Mouse (Mus musculus): Measurements from ENCODE around the gene Pithd1. TPM values are rescaled to one million over a fixed set of nuclear protein-coding genes. Genes with fewer than 3 reads are reported as not detected.

Pithd1 gene
- polyA plus RNA-seq (2015; fragmentation: Nextera tagmentation; extraction: Ambion mirVana), result 57.0 and 58.7 TPM in 2 replicates

DNA sequence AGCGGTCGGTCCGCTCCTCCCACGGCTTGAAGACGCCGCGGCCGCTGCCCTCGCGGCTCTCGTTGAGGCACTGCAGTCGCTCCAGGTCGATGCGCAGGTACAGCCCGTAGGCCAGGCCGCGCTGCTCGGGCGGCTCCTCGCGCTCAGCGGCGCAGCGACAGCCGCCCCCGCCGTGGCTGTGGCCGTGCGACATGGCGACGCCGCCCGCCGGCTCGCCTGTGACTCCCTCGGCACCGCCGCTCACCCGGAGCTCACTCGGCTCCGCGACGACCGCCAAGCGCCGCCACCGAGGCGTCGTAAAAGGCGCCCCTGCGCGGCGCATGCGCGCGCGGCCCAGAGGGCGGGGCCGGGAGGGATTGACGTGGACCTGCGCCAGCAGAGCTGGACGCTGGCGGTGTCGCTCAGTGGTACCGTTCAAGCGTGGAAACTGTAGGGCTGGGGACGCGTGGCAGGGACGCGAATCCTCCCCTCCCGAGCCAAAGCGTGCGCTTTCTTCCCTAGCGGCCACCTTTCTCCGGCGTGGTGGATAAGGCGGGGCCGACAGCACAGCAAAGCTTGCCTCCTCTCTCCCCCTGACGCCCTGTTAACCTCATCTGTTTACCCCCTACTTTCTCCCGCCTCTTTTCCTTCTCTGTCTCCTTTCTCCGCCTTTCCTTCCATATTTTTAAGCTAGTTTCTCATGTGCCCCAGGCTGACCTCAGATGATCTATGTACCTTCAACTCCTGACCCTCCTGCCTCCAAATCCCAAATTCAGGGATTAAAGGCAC lies at the start of gene Pithd1:
TSS of gene Pithd1 (minus strand) at position 322 of the 768 bp plus-strand sequence.
- ATAC-seq (ENCODE audit: low FRiP score, low read depth), result peak; percentile 87
- Histone ChIP-seq H3K27ac (peak within 1 kb of the TSS; percentile 81), H3K4me2 (replicated peaks) (peak within 1 kb of the TSS; percentile 90), H3K27me3 (no peaks in the 10 kb centered on the region), H3K4me3 (peak within 1 kb of the TSS; percentile 96), H3K9ac (peak within 1 kb of the TSS; percentile 96), H3K36me3 (peaks cover 37% of the 10 kb centered on the region), H3K4me1 (peaks cover 16% of the 10 kb centered on the region), H3K9me3 (no peaks in the 10 kb centered on the region)
- under 1% methylated on average over 71 of the region's 81 CpGs for WGBS

DNA sequence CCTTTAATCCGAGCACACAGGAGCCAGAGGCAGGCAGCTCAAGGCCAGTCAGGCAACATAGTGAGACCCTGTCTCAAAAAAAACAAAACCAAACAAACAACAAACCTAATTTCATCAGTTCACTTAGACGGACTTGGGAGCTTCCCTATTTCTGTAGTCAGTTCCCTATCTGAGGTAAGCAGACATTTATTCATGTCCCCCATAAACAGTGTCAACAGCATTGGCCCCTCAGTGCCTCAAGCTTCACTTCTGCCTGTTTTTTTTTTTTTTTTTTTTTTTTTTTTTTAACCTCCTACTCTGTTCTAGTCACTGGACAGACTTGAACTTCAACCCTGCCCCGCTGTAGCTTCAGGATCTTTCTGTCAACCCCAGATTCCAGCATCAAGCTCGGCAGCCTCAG lies 48.0 kb upstream of the Pithd1 start:
- no peaks in the 10 kb centered on the region for H3K36me3 ChIP-seq
- WGBS, result 80% methylated on average over 4 of the region's 4 CpGs
- H3K4me3 ChIP-seq, result no peak overlapping the region
- no peaks in the 10 kb centered on the region for H3K9me3 ChIP-seq
- no peak overlapping the region for H3K27ac ChIP-seq
- ATAC-seq (ENCODE audit: low FRiP score, low read depth), result no peak
- H3K4me1 ChIP-seq, result peaks cover 4% of the 10 kb centered on the region; the same call in 1 of the 2 replicates
- no peaks in the 10 kb centered on the region for H3K27me3 ChIP-seq
- H3K9ac ChIP-seq, result no peak overlapping the region
- H3K4me2 ChIP-seq (replicated peaks), result no peak overlapping the region

DNA sequence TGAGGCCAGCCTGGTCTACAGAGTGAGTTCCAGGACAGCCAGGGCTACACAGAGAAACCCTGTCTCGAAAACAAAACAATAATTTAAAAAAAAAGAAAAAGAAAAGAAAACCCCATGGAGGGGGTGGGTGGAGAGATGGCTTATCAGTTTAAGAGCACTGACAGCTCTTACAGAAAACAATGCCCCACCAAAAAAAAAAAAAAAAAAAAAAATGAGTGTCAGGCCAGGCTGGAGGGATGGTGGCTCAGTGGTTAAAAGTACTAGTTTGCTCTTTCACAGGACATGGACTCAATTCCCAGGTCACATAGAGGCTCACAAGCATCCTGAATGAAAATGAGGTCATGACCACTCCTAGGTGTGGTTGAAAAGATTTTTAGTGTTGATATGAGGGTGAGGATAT lies 46.2 kb upstream of the Pithd1 start:
- H3K9ac ChIP-seq, result no peak overlapping the region
- no peak overlapping the region for H3K27ac ChIP-seq
- no peaks in the 10 kb centered on the region for H3K9me3 ChIP-seq
- H3K36me3 ChIP-seq, result no peaks in the 10 kb centered on the region
- no peak overlapping the region for H3K4me3 ChIP-seq
- ATAC-seq (ENCODE audit: low FRiP score, low read depth), result no peak
- WGBS, result 52% methylated on average over 1 of the region's 1 CpGs
- no peak overlapping the region for H3K4me2 ChIP-seq (replicated peaks)
- no peaks in the 10 kb centered on the region for H3K27me3 ChIP-seq
- H3K4me1 ChIP-seq, result peaks cover 4% of the 10 kb centered on the region; the same call in 1 of the 2 replicates

DNA sequence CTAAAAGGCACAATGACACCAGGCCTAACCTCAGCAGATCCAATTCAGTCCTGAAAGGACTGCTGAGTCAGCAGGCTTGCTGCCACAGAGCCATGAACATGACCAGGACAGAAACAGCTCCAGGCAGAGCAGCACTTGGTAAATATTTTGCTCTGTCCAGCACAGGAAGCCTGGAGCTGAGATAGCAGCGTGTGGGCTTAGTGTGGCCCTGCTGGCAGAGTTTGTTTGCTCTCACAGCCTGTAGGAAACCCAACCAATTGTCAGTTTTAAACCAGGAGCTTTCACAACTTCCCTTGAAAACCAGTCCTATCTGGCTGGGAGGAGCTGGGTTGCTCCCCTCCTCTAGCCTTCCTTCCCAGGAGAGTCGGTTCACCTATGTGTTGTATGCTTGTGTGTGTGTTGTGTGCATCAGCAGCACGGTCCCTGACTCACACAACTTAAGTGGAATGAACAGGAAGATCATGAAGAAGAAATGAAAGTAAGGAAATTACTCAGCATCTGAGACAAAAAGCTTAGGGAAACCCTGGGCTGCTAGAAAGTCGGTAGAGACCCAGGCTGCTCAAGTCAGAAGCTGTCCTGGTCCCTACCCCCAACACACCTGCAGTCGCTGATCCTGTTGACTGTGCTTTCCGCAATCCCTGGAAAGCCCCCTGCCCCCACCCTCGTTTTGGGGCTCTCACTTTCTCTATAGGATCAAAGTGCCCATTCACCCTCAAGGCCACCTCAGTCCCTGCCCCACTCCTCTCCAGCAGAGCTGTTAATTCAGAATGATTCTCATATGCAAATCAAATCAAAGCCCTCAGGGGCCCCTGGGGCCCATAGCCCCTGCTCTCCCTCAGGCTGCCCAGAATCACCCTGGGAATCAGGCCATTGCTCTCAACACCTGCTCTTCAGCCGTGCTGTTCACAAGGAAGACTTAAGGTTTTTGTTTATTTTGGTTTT lies 44.2 kb upstream of the Pithd1 start:
- Histone ChIP-seq H3K4me1 (peaks cover 4% of the 10 kb centered on the region; the same call in 1 of the 2 replicates), H3K9me3 (no peaks in the 10 kb centered on the region), H3K27me3 (no peaks in the 10 kb centered on the region), H3K4me3 (no peak overlapping the region), H3K4me2 (replicated peaks) (no peak overlapping the region), H3K27ac (no peak overlapping the region), H3K9ac (peak overlapping the region; percentile 35; the same call in 1 of the 2 replicates), H3K36me3 (no peaks in the 10 kb centered on the region)
- WGBS, result 11% methylated on average over 8 of the region's 8 CpGs
- no peak for ATAC-seq (ENCODE audit: low FRiP score, low read depth)

DNA sequence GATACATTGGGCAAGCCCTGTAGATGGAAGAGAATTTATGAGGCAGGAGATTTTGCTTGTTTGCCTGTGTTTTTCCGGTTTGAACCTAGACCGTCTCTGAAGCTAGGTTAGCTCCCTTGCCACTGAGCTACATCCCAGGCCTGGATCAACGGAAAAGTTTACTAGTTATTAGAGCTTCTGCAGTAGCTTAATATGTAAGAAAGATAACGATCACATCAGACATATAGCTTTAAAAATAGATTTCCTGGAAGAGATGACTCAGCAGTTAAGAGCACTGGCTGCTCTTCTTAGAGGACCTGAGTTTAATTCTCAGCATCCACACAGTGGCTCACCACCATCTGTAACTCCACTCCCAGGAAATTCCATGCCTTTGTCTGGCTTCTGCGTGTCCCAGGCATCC lies 41.6 kb upstream of the Pithd1 start:
- no peak overlapping the region for H3K27ac ChIP-seq
- H3K4me2 ChIP-seq (replicated peaks), result no peak overlapping the region
- no peak overlapping the region for H3K4me3 ChIP-seq
- H3K36me3 ChIP-seq, result no peaks in the 10 kb centered on the region
- WGBS, result 83% methylated on average over 5 of the region's 5 CpGs
- no peak overlapping the region; the same call in 1 of the 2 replicates for H3K9ac ChIP-seq
- H3K4me1 ChIP-seq, result peaks cover 4% of the 10 kb centered on the region; the same call in 1 of the 2 replicates
- H3K27me3 ChIP-seq, result no peaks in the 10 kb centered on the region
- no peaks in the 10 kb centered on the region for H3K9me3 ChIP-seq
- no peak for ATAC-seq (ENCODE audit: low FRiP score, low read depth)

DNA sequence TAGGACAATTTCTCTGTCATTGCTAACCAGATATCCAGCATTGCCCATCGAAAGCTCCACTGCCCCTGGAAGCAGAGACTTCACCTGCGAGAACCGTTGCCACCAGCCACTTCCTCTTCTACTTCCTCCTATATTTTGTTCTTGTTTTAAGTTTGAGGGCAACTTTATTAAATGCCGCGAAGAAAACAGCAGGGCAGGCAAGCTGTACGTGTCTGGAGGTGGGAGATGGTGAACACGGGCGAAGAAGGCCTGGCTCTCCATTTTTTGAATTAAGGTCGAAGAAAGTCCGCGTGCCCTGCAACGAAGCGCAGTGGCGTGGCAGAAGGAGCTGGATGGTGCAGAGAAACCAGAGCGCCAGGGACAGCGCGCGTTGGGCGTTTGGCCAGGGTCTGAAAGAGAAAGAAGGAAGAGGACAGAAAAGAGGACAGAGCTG lies 41.1 kb upstream of the Pithd1 start:
- no peaks in the 10 kb centered on the region for H3K27me3 ChIP-seq
- H3K27ac ChIP-seq, result no peak overlapping the region
- H3K36me3 ChIP-seq, result no peaks in the 10 kb centered on the region
- H3K9ac ChIP-seq, result no peak overlapping the region; the same call in 1 of the 2 replicates
- H3K4me2 ChIP-seq (replicated peaks), result no peak overlapping the region
- ATAC-seq (ENCODE audit: low FRiP score, low read depth), result no peak
- H3K9me3 ChIP-seq, result no peaks in the 10 kb centered on the region
- 90% methylated on average over 19 of the region's 19 CpGs for WGBS
- H3K4me3 ChIP-seq, result no peak overlapping the region
- peaks cover 4% of the 10 kb centered on the region; the same call in 1 of the 2 replicates for H3K4me1 ChIP-seq

DNA sequence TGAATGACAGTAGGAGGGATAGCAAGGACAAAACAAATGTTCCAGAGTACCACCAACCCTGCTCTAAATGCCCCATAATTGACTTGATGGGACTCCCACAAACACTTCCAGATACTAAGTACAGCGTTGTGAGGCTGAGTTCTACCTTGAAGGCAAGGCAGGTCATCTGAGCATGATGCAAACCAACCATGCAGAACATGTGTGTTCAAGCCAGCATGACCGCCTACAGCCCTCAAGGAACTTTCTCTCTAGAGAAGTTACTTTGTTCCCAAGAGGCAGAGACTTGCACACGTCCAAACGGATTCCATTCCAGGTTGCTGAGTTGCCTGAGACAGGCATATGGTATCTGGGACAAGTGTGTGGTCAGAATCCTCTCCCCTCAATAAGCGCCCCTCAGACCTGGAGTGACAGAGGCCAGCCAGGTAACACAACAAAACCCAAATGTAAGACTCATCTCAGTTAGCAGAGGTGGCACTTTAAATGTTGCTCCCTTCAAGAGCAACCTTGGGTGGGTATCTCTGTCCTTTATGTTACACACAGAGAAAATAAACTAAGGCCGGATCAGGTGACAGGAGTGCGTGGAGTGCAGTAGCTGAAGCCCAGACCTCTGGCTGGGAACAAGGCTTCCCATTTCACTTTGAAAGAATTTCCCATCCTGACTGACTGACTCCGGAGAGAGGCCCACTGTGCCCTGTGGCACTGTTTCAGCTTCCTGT lies 40.5 kb upstream of the Pithd1 start:
- H3K4me3 ChIP-seq, result no peak overlapping the region
- H3K4me1 ChIP-seq, result peaks cover 4% of the 10 kb centered on the region; the same call in 1 of the 2 replicates
- ATAC-seq (ENCODE audit: low FRiP score, low read depth), result no peak
- H3K27me3 ChIP-seq, result no peaks in the 10 kb centered on the region
- no peak overlapping the region for H3K4me2 ChIP-seq (replicated peaks)
- H3K9me3 ChIP-seq, result no peaks in the 10 kb centered on the region
- H3K36me3 ChIP-seq, result no peaks in the 10 kb centered on the region
- peak overlapping the region; percentile 20; the same call in 1 of the 2 replicates for H3K9ac ChIP-seq
- whole genome bisulfite sequencing, result 79% methylated on average over 8 of the region's 8 CpGs
- H3K27ac ChIP-seq, result no peak overlapping the region

DNA sequence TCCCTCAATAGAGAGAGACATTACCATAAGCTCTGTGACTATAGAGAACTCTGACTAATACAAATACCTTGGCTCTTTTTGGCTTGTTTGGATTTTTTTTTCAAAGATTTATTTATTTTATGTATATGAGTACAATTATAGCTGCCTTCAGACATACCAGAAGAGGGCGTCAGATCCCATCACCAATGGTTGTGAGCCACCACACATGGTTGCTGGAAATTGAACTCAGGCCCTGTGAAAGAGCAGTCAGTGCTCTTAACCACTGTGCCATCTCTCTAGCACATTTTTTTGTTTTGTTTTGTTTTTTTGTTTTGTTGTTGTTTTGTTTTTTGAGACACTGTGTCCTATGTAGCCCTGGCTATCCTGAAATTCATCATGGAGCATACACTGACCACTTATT lies 38.3 kb upstream of the Pithd1 start:
- Histone ChIP-seq H3K36me3 (no peaks in the 10 kb centered on the region), H3K4me1 (peaks cover 5% of the 10 kb centered on the region), H3K9me3 (no peaks in the 10 kb centered on the region), H3K4me3 (no peak overlapping the region), H3K27ac (no peak overlapping the region), H3K4me2 (replicated peaks) (no peak overlapping the region), H3K9ac (no peak overlapping the region), H3K27me3 (no peaks in the 10 kb centered on the region)
- ATAC-seq (ENCODE audit: low FRiP score, low read depth), result no peak
- WGBS, result 80% methylated on average over 1 of the region's 1 CpGs

DNA sequence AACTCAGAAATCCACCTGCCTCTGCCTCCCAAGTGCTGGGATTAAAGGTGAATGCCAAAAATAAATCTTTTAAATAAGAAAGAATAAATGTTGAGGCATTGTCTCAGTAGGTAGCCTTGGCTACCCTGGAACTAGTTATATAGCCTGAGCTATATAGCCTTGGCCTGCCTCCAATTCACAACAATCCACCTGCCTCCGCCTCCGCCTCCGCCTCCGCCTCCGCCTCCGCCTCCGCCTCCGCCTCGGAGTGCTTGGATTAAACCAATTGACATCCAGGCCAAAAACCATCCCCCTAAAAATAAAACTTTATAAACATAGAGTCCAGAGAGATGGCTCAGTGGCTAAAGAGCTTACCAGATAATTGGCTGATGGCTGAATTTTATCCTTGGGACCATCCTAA lies 35.9 kb upstream of the Pithd1 start:
- no peaks in the 10 kb centered on the region for H3K36me3 ChIP-seq
- no peak overlapping the region for H3K4me2 ChIP-seq (replicated peaks)
- peaks cover 13% of the 10 kb centered on the region for H3K4me1 ChIP-seq
- ATAC-seq (ENCODE audit: low FRiP score, low read depth), result no peak
- H3K27me3 ChIP-seq, result no peaks in the 10 kb centered on the region
- 95% methylated on average over 9 of the region's 9 CpGs for WGBS
- no peak overlapping the region for H3K27ac ChIP-seq
- no peak overlapping the region for H3K4me3 ChIP-seq
- no peak overlapping the region for H3K9ac ChIP-seq
- H3K9me3 ChIP-seq, result no peaks in the 10 kb centered on the region

DNA sequence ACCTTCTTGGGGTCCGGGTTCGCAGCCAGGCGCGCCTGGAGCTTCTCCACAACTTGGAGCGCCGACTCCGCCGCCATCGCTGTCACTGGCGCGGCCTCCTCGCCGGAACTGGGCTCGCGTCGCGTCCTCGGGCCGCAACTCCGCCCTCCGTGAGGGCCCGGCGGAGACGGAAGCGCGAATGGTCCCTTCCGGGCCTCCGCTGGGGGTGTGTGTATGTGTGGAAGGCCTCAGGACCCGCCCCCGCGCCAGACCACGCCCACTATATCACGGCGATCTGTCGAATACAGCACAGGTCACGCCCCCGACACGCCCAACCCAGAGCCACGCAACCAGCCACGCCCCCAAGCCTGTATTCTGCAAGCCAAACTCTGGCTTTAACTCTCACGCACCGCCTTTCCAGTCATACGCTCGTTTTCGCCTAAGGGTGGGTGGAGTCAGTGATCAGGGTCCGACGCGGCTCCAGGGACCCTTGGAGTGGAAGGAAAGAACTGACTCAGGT lies 34.5 kb upstream of the Pithd1 start, which contains the start of gene Eloa:
TSS of gene Eloa (minus strand) at position 215 of the 499 bp plus-strand sequence.
- Histone ChIP-seq H3K9me3 (no peaks in the 10 kb centered on the region), H3K4me1 (peaks cover 13% of the 10 kb centered on the region), H3K4me3 (peak within 1 kb of the TSS; percentile 100), H3K9ac (peak within 1 kb of the TSS; percentile 99), H3K27ac (peak within 1 kb of the TSS; percentile 86), H3K4me2 (replicated peaks) (peak within 1 kb of the TSS; percentile 97), H3K36me3 (no peaks in the 10 kb centered on the region; the same call in 1 of the 2 replicates), H3K27me3 (no peaks in the 10 kb centered on the region)
- ATAC-seq (ENCODE audit: low FRiP score, low read depth), result peak; percentile 99
- 1% methylated on average over 30 of the region's 48 CpGs for WGBS
